Mouse (Mus musculus) granulocyte monocyte progenitor cell, adult 5-6 weeks (primary cell): ENCODE data around the gene Trappc2l. TPM values are rescaled to one million over a fixed set of nuclear protein-coding genes. Genes with fewer than 3 reads are reported as not detected.
"Not testable (repeated sequence)": the region's sequence is repeated elsewhere in the genome, so short reads cannot be mapped to it uniquely, and the experiment has no call there.

Source experiments
- ATAC-seq: replicated peaks from 2 replicates; pipeline ENCODE4 v1.8.0; 2016; ENCODE audit warnings: mild to moderate bottlenecking, moderate TSS enrichment, inconsistent platforms; ENCODE audit not compliant: poor library complexity, severe bottlenecking
- total RNA-seq, 2 experiments: library from RNA; stranded (forward) in 1 of 2; stranded (reverse) in 1 of 2; fragments of 200-712, 200-1000 nt in 1 of 2; fragments of >200 nt in 1 of 2; fragmentation: Nextera tagmentation in 1 of 2; gene quantifications; 2 replicates each; pipeline ENCODE4 v1.2.3; 2014 to 2017

Trappc2l gene
- total RNA-seq, 2 experiments from 2014 or later, result 16.1 to 41.0 TPM

- no peak for ATAC-seq
Measured at GRCm38 (mm10) chr8:122622727-122623126, 11.3 kb downstream of the Trappc2l start, which contains the start of gene Pabpn1l. Gene Pabpn1l, minus strand, starts transcription at chr8:122622739.

GRCm38 (mm10) chr8:122623844-122624642 lies 12.6 kb downstream of the Trappc2l start:
- no peak for ATAC-seq

GRCm38 (mm10) chr8:122624653-122625052 lies 13.2 kb downstream of the Trappc2l start:
- no peak for ATAC-seq

GRCm38 (mm10) chr8:122625811-122626210 lies 14.4 kb downstream of the Trappc2l start:
- ATAC-seq, result no peak

- peak; percentile 43 for ATAC-seq
Measured at GRCm38 (mm10) chr8:122626896-122627295, 15.5 kb downstream of the Trappc2l start.

- ATAC-seq, result no peak
Measured at GRCm38 (mm10) chr8:122629388-122629787, 17.9 kb downstream of the Trappc2l start.

GRCm38 (mm10) chr8:122630696-122631095 lies 19.3 kb downstream of the Trappc2l start:
- ATAC-seq, result no peak

- not testable (repeated sequence) for ATAC-seq
Measured at GRCm38 (mm10) chr8:122632134-122632533, 20.7 kb downstream of the Trappc2l start.

GRCm38 (mm10) chr8:122633205-122633604 lies 21.8 kb downstream of the Trappc2l start:
- no peak for ATAC-seq

GRCm38 (mm10) chr8:122635878-122636802 lies 24.7 kb downstream of the Trappc2l start:
- no peak for ATAC-seq

- no peak for ATAC-seq
Measured at GRCm38 (mm10) chr8:122636803-122637175, 25.3 kb downstream of the Trappc2l start.

- ATAC-seq, result no peak
Measured at GRCm38 (mm10) chr8:122637230-122637629, 25.8 kb downstream of the Trappc2l start.

GRCm38 (mm10) chr8:122638601-122639000 lies 27.2 kb downstream of the Trappc2l start:
- ATAC-seq, result no peak

GRCm38 (mm10) chr8:122639521-122640248 lies 28.2 kb downstream of the Trappc2l start:
- ATAC-seq, result no peak

GRCm38 (mm10) chr8:122640825-122641224 lies 29.4 kb downstream of the Trappc2l start:
- ATAC-seq, result no peak

GRCm38 (mm10) chr8:122641406-122641805 lies 30.0 kb downstream of the Trappc2l start:
- no peak for ATAC-seq

GRCm38 (mm10) chr8:122642071-122642470 lies 30.6 kb downstream of the Trappc2l start:
- ATAC-seq, result no peak

GRCm38 (mm10) chr8:122644175-122644954 lies 32.9 kb downstream of the Trappc2l start:
- ATAC-seq, result no peak

GRCm38 (mm10) chr8:122646337-122646736 lies 34.9 kb downstream of the Trappc2l start:
- ATAC-seq, result no peak
